Mouse (Mus musculus) thymus, adult 2 months (tissue): Measurements from ENCODE around the gene Plppr3.

Experiments used
- CTCF ChIP-seq: fragments of 200-500 bp; IDR thresholded peaks from 2 replicates; pipeline ENCODE4 v1.5.1; 2012; ENCODE audit warnings: mild to moderate bottlenecking, control low read depth, low read length, moderate library complexity, borderline replicate concordance; ENCODE audit not compliant: control insufficient read depth, poor library complexity, insufficient read depth; ENCODE audit errors: extremely low read depth
- POLR2A ChIP-seq: fragments of 200-500 bp; IDR thresholded peaks from 2 replicates; pipeline ENCODE4 v1.6.1; 2012; ENCODE audit warnings: mild to moderate bottlenecking, low read length, control low read depth, moderate library complexity; ENCODE audit not compliant: control insufficient read depth, poor library complexity, insufficient read depth; ENCODE audit errors: extremely low read depth

- TF ChIP-seq CTCF = no peak
- TF ChIP-seq POLR2A = no peak
Measured at GRCm38 (mm10) chr10:79851653-79852052, 22.8 kb downstream of the Plppr3 start.
